Comparison of ENCODE assay signal across 9 mouse cellular contexts in genomic region chr3:95930471-95930789, GRCm38 (mm10). TPM values are rescaled to one million over a fixed set of nuclear protein-coding genes. Genes with fewer than 3 reads are reported as not detected.
DNase-seq lines count a peak whose midpoint lies in the region; ATAC-seq and TF ChIP-seq lines count a peak whose summit lies in the region.
"Had no signal": no experiment of that assay in that cellular context is flagged by ENCODE, and none has a peak within 500 bp of the region (broad histone marks: within the 10 kb centered on the region; RNA-seq: fewer than 3 reads in every experiment).

No protein-coding gene starts in this region.

- H3K4me1 ChIP-seq in lung, embryonic 15.5 days: peaks cover 17% of the 10 kb centered on the region
- H3K4me1 ChIP-seq in embryonic facial prominence, embryonic 13.5 days: peaks cover 17% of the 10 kb centered on the region
- peaks cover 12% of the 10 kb centered on the region for H3K4me1 ChIP-seq in limb, embryonic 13.5 days
- H3K4me1 ChIP-seq in olfactory bulb, adult 2 months (ENCODE audit: control insufficient read depth, insufficient read depth, low read length): 0 out of 2 replicates have a peak, but pooled peaks cover 2% of the 10 kb centered on the region

- DNase-seq in lung, adult 18-20 months: no peak
- DNase-seq in adipocyte (ENCODE audit: low spot score): no peak
- DNase-seq in left cerebral cortex, postnatal 4 days: no peak
- DNase-seq in left cerebral cortex, adult 8-10 months (ENCODE audit: low spot score in 2 of 2): no peak

- intact Hi-C loops in left cerebral cortex, postnatal 4 days (cut with DNase I): no loop called here

- peak overlapping the region; percentile 53 for H3K4me2 ChIP-seq in lung, embryonic 15.5 days
- peak overlapping the region; percentile 60 for H3K4me2 ChIP-seq in embryonic facial prominence, embryonic 13.5 days
- peak overlapping the region; percentile 74 for H3K4me2 ChIP-seq in limb, embryonic 13.5 days (replicated peaks)

- H3K9me3 ChIP-seq in lung, embryonic 15.5 days: no peaks in the 10 kb centered on the region
- no peaks in the 10 kb centered on the region for H3K9me3 ChIP-seq in embryonic facial prominence, embryonic 13.5 days
- no peaks in the 10 kb centered on the region for H3K9me3 ChIP-seq in limb, embryonic 13.5 days

- 0% methylated on average over 5 of the region's 5 CpGs for WGBS in lung, embryonic 15.5 days
- WGBS in embryonic facial prominence, embryonic 13.5 days: under 1% methylated on average over 5 of the region's 5 CpGs
- WGBS in limb, embryonic 13.5 days: 1% methylated on average over 5 of the region's 5 CpGs
- WGBS in olfactory bulb, adult 2 months: 3% methylated on average over 5 of the region's 5 CpGs

- no peak for TF ChIP-seq CTCF in olfactory bulb, adult 2 months (IDR thresholded peaks at IDR 0.05; ENCODE audit: insufficient read depth, low read depth, low read length)

- H3K36me3 ChIP-seq in lung, embryonic 15.5 days: peaks cover 22% of the 10 kb centered on the region
- peaks cover 22% of the 10 kb centered on the region for H3K36me3 ChIP-seq in embryonic facial prominence, embryonic 13.5 days
- H3K36me3 ChIP-seq in limb, embryonic 13.5 days: peaks cover 23% of the 10 kb centered on the region

- peak overlapping the region; percentile 87 for H3K9ac ChIP-seq in lung, embryonic 15.5 days
- peak overlapping the region; percentile 98 for H3K9ac ChIP-seq in embryonic facial prominence, embryonic 13.5 days
- H3K9ac ChIP-seq in limb, embryonic 13.5 days: peak overlapping the region; percentile 99

- ATAC-seq in lung, embryonic 15.5 days (ENCODE audit: borderline replicate concordance, extremely low read depth, low FRiP score, low TSS enrichment): no peak
- ATAC-seq in embryonic facial prominence, embryonic 13.5 days (ENCODE audit: insufficient number of reproducible peaks, insufficient read depth, low FRiP score, low TSS enrichment, low read depth): no peak
- no peak for ATAC-seq in limb, embryonic 13.5 days (ENCODE audit: low FRiP score, low read depth)

- peak overlapping the region; percentile 74 for H3K4me3 ChIP-seq in lung, embryonic 15.5 days
- H3K4me3 ChIP-seq in embryonic facial prominence, embryonic 13.5 days: peak overlapping the region; percentile 90
- peak overlapping the region; percentile 94 for H3K4me3 ChIP-seq in limb, embryonic 13.5 days
- peak overlapping the region; percentile 85 for H3K4me3 ChIP-seq in olfactory bulb, adult 2 months (ENCODE audit: insufficient read depth, low read depth, low read length)

- TF ChIP-seq POLR2A in olfactory bulb, adult 2 months (IDR thresholded peaks at IDR 0.05; ENCODE audit: insufficient read depth, low read depth, low read length): no peak

- no peaks in the 10 kb centered on the region for H3K27me3 ChIP-seq in lung, embryonic 15.5 days
- H3K27me3 ChIP-seq in embryonic facial prominence, embryonic 13.5 days: no peaks in the 10 kb centered on the region
- H3K27me3 ChIP-seq in limb, embryonic 13.5 days: no peaks in the 10 kb centered on the region

- H3K27ac ChIP-seq in lung, embryonic 15.5 days: peak overlapping the region; percentile 89
- peak overlapping the region; percentile 94 for H3K27ac ChIP-seq in embryonic facial prominence, embryonic 13.5 days
- peak overlapping the region; percentile 94 for H3K27ac ChIP-seq in limb, embryonic 13.5 days
- H3K27ac ChIP-seq in olfactory bulb, adult 2 months (ENCODE audit: insufficient read depth, low read depth, low read length): no peak overlapping the region

RNA-seq across cellular contexts. Expression of gene Anp32e, which starts 1.4 kb away (rescaled TPM):
- 222 and 233 TPM in 2 replicates for polyA plus RNA-seq in lung, embryonic 15.5 days (2015; fragmentation: Nextera tagmentation; extraction: Ambion mirVana)
- polyA plus RNA-seq in embryonic facial prominence, embryonic 13.5 days (2015; fragmentation: Nextera tagmentation; extraction: Ambion mirVana): 241 and 251 TPM in 2 replicates
- polyA plus RNA-seq in limb, embryonic 13.5 days (2015; fragmentation: Nextera tagmentation; extraction: Ambion mirVana): 231 and 249 TPM in 2 replicates
- 541 and 1,043 TPM in 2 replicates for polyA plus RNA-seq in olfactory bulb, adult 2 months (2012; ENCODE audit: insufficient read depth, insufficient read length, low replicate concordance, missing spikeins)
- 10 to 100 TPM; 90.4 to 98.0 TPM for total RNA-seq in left cerebral cortex, postnatal 4 days (2021)
- total RNA-seq in left cerebral cortex, adult 8-10 months (2022): 100 to 1,000 TPM in 3 of 4 experiments, 10 to 100 TPM in 1; 95.2 to 110 (median 106) TPM

RNA-seq across cellular contexts. Expression of gene Car14, which starts 25.9 kb away (rescaled TPM):
- 11.6 and 11.9 TPM in 2 replicates for polyA plus RNA-seq in lung, embryonic 15.5 days (2015; fragmentation: Nextera tagmentation; extraction: Ambion mirVana)
- 14.5 and 16.6 TPM in 2 replicates for polyA plus RNA-seq in embryonic facial prominence, embryonic 13.5 days (2015; fragmentation: Nextera tagmentation; extraction: Ambion mirVana)
- polyA plus RNA-seq in limb, embryonic 13.5 days (2015; fragmentation: Nextera tagmentation; extraction: Ambion mirVana): 36.8 and 37.0 TPM in 2 replicates
- polyA plus RNA-seq in olfactory bulb, adult 2 months (2012; ENCODE audit: insufficient read depth, insufficient read length, low replicate concordance, missing spikeins): not detected in 2 replicates
- 1 to 10 TPM; 2.4 to 2.5 TPM for total RNA-seq in left cerebral cortex, postnatal 4 days (2021)
- 10 to 100 TPM; 12.2 to 20.3 (median 14.2) TPM for total RNA-seq in left cerebral cortex, adult 8-10 months (2022)
- total RNA-seq: common myeloid progenitor, adult 5-6 weeks had no signal

RNA-seq across cellular contexts. Expression of gene Aph1a, which starts 36.7 kb away (rescaled TPM):
- 37.9 and 47.4 TPM in 2 replicates for polyA plus RNA-seq in lung, embryonic 15.5 days (2015; fragmentation: Nextera tagmentation; extraction: Ambion mirVana)
- polyA plus RNA-seq in embryonic facial prominence, embryonic 13.5 days (2015; fragmentation: Nextera tagmentation; extraction: Ambion mirVana): 29.6 and 32.3 TPM in 2 replicates
- 30.2 and 30.9 TPM in 2 replicates for polyA plus RNA-seq in limb, embryonic 13.5 days (2015; fragmentation: Nextera tagmentation; extraction: Ambion mirVana)
- polyA plus RNA-seq in olfactory bulb, adult 2 months (2012; ENCODE audit: insufficient read depth, insufficient read length, low replicate concordance, missing spikeins): not detected in 2 replicates
- total RNA-seq in left cerebral cortex, postnatal 4 days (2021): 100 to 1,000 TPM in 1 of 2 experiments, 10 to 100 TPM in 1; 91.1 to 101 TPM
- total RNA-seq in left cerebral cortex, adult 8-10 months (2022): 10 to 100 TPM; 65.4 to 77.7 (median 72.4) TPM

RNA-seq across cellular contexts. Expression of gene BC028528, which starts 38.6 kb away (rescaled TPM):
- 69.8 and 76.9 TPM in 2 replicates for polyA plus RNA-seq in lung, embryonic 15.5 days (2015; fragmentation: Nextera tagmentation; extraction: Ambion mirVana)
- 17.9 and 18.6 TPM in 2 replicates for polyA plus RNA-seq in embryonic facial prominence, embryonic 13.5 days (2015; fragmentation: Nextera tagmentation; extraction: Ambion mirVana)
- 14.5 and 16.1 TPM in 2 replicates for polyA plus RNA-seq in limb, embryonic 13.5 days (2015; fragmentation: Nextera tagmentation; extraction: Ambion mirVana)
- not detected in 2 replicates for polyA plus RNA-seq in olfactory bulb, adult 2 months (2012; ENCODE audit: insufficient read depth, insufficient read length, low replicate concordance, missing spikeins)
- 10 to 100 TPM in 1 of 2 experiments, 1 to 10 TPM in 1; 6.8 to 10.8 TPM for total RNA-seq in left cerebral cortex, postnatal 4 days (2021)
- 10 to 100 TPM in 1 of 4 experiments, 1 to 10 TPM in 3; 6.0 to 14.9 (median 8.1) TPM for total RNA-seq in left cerebral cortex, adult 8-10 months (2022)

RNA-seq across cellular contexts. Expression of gene Ciart, which starts 48.4 kb away (rescaled TPM):
- 4.9 and 5.2 TPM in 2 replicates for polyA plus RNA-seq in lung, embryonic 15.5 days (2015; fragmentation: Nextera tagmentation; extraction: Ambion mirVana)
- polyA plus RNA-seq in embryonic facial prominence, embryonic 13.5 days (2015; fragmentation: Nextera tagmentation; extraction: Ambion mirVana): 7.0 and 7.8 TPM in 2 replicates
- polyA plus RNA-seq in limb, embryonic 13.5 days (2015; fragmentation: Nextera tagmentation; extraction: Ambion mirVana): 9.7 and 10.2 TPM in 2 replicates
- polyA plus RNA-seq in olfactory bulb, adult 2 months (2012; ENCODE audit: insufficient read depth, insufficient read length, low replicate concordance, missing spikeins): not detected in 2 replicates
- total RNA-seq in left cerebral cortex, postnatal 4 days (2021): 1 to 10 TPM; 5.6 to 6.9 TPM
- 10 to 100 TPM; 27.0 to 55.7 (median 48.4) TPM for total RNA-seq in left cerebral cortex, adult 8-10 months (2022)

Comparison
In these comparisons a context has a peak if more than half of its experiments do, and no peak if none do; other contexts are left out.
1. RNA of gene Car14, which starts 25.9 kb away (polyA plus RNA-seq): 36.8 to 37.0 TPM in limb, embryonic 13.5 days, 14.5 to 16.6 TPM in embryonic facial prominence, embryonic 13.5 days and 11.6 to 11.9 TPM in lung, embryonic 15.5 days; not detected in olfactory bulb, adult 2 months; every median in the first group is over 10 times any median in the second.
2. RNA of gene Aph1a, which starts 36.7 kb away (polyA plus RNA-seq): 37.9 to 47.4 TPM in lung, embryonic 15.5 days, 30.2 to 30.9 TPM in limb, embryonic 13.5 days and 29.6 to 32.3 TPM in embryonic facial prominence, embryonic 13.5 days; not detected in olfactory bulb, adult 2 months; every median in the first group is over 10 times any median in the second.
3. Peak in every context shown above with its lines, with median percentiles within 50 percentile points of each other: H3K4me2 ChIP-seq, H3K4me3 ChIP-seq and H3K9ac ChIP-seq.